ENCODE assay signal across 10 mouse cellular contexts in the genomic region with DNA sequence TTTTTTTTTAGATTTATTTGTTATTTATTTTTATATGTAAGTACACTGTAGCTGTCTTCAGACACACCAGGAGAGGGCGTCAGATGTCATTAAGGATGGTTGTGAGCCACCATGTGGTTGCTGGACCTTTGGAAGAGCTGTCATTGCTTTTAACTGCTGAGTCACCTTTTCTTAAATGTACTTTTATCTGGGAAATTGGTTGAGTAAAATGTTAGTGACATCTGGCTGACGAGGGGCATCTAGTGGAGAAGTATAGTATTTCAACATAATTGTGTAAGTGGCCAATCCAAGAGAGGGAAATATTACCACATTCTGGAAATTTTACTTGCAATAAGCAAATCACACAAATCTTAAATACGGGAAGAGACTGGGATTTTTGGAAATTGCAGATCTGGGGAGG. TPM values are rescaled to one million over a fixed set of nuclear protein-coding genes. Genes with fewer than 3 reads are reported as not detected.
DNase-seq lines count a peak whose midpoint lies in the region; ATAC-seq and TF ChIP-seq lines count a peak whose summit lies in the region.
"Had no signal": no experiment of that assay in that cellular context is flagged by ENCODE, and none has a peak within 500 bp of the region (broad histone marks: within the 10 kb centered on the region; RNA-seq: fewer than 3 reads in every experiment).

No protein-coding gene starts in this region.

- peaks cover 15% of the 10 kb centered on the region for H3K4me1 ChIP-seq in heart, embryonic 12.5 days (replicated peaks)
- peaks cover 10% of the 10 kb centered on the region for H3K4me1 ChIP-seq in bone marrow macrophage, adult 2 months (ENCODE audit: control insufficient read depth, insufficient read depth, low read length)

- DNase-seq in heart, adult 18-20 months, result peak; percentile 58 to 75
- DNase-seq in ovary, postnatal 14 days (ENCODE audit: low spot score), result peak; percentile 6
- DNase-seq in ovary, adult 18-20 months (ENCODE audit: low spot score), result no peak
- peak; percentile 26 for DNase-seq in heart, postnatal 4 days
- DNase-seq in right cerebral cortex, postnatal 10 days (ENCODE audit: low spot score in 2 of 2), result no peak

- H3K27ac ChIP-seq in heart, embryonic 12.5 days (ENCODE audit: poor library complexity, severe bottlenecking), result no peak overlapping the region
- peak overlapping the region; percentile 27; the same call in 1 of the 2 replicates for H3K27ac ChIP-seq in bone marrow macrophage, adult 2 months (ENCODE audit: insufficient read depth, low read depth, low read length)
- H3K27ac ChIP-seq: embryonic facial prominence, embryonic 13.5 days; lung, embryonic 15.5 days had no signal

- WGBS in heart, embryonic 12.5 days, result 43% methylated on average over 3 of the region's 3 CpGs

- H3K9me3 ChIP-seq in heart, embryonic 12.5 days (replicated peaks), result no peaks in the 10 kb centered on the region
- H3K9me3 ChIP-seq: embryonic facial prominence, embryonic 13.5 days; lung, embryonic 15.5 days had no signal

- H3K36me3 ChIP-seq in heart, embryonic 12.5 days, result peaks cover 39% of the 10 kb centered on the region

- H3K4me3 ChIP-seq in heart, embryonic 12.5 days, result no peak overlapping the region
- no peak overlapping the region for H3K4me3 ChIP-seq in bone marrow macrophage, adult 2 months (ENCODE audit: insufficient read depth, low read length)

- no peak overlapping the region for H3K9ac ChIP-seq in heart, embryonic 12.5 days
- H3K9ac ChIP-seq: embryonic facial prominence, embryonic 13.5 days; lung, embryonic 15.5 days had no signal

- no peak for ATAC-seq in heart, embryonic 12.5 days (ENCODE audit: insufficient number of reproducible peaks, low FRiP score)
- ATAC-seq in neutrophil, adult 5-6 weeks (ENCODE audit: extremely low read depth, insufficient number of reproducible peaks, low FRiP score, poor library complexity, severe bottlenecking), result peak; percentile 39

- no peak for TF ChIP-seq POLR2A in bone marrow macrophage, adult 2 months (IDR thresholded peaks at IDR 0.05; ENCODE audit: borderline replicate concordance, low read depth, low read length)

- no peaks in the 10 kb centered on the region for H3K27me3 ChIP-seq in heart, embryonic 12.5 days (replicated peaks)
- H3K27me3 ChIP-seq: embryonic facial prominence, embryonic 13.5 days; lung, embryonic 15.5 days had no signal

- H3K4me2 ChIP-seq in heart, embryonic 12.5 days, result no peak overlapping the region

- no peak for TF ChIP-seq CTCF in bone marrow macrophage, adult 2 months (IDR thresholded peaks at IDR 0.05; ENCODE audit: low read depth, low read length)

RNA-seq across cellular contexts. Expression of gene Sod2, which starts 3.2 kb away (rescaled TPM):
- total RNA-seq in heart, adult 18-20 months (2021), result 1,000 to 10,000 TPM; 1,031 to 1,107 TPM
- polyA plus RNA-seq in heart, embryonic 12.5 days (2016; fragmentation: Nextera tagmentation; extraction: Ambion mirVana), result 319 and 325 TPM in 2 replicates
- 92.6 and 97.7 TPM in 2 replicates for polyA plus RNA-seq in bone marrow macrophage, adult 2 months (2012; ENCODE audit: insufficient read depth, insufficient read length, missing spikeins)
- 100 to 1,000 TPM; 589 to 631 TPM for total RNA-seq in heart, postnatal 4 days (2021)
- 27.9 and 28.4 TPM in 2 replicates for total RNA-seq in neutrophil, adult 5-6 weeks (2017)

RNA-seq across cellular contexts. Expression of gene Wtap, which starts 15.9 kb away (rescaled TPM):
- 10 to 100 TPM; 30.2 to 34.1 TPM for total RNA-seq in heart, adult 18-20 months (2021)
- 71.4 and 74.4 TPM in 2 replicates for polyA plus RNA-seq in heart, embryonic 12.5 days (2016; fragmentation: Nextera tagmentation; extraction: Ambion mirVana)
- 87.2 and 104 TPM in 2 replicates for polyA plus RNA-seq in bone marrow macrophage, adult 2 months (2012; ENCODE audit: insufficient read depth, insufficient read length, missing spikeins)
- total RNA-seq in heart, postnatal 4 days (2021), result 10 to 100 TPM; 54.9 to 56.8 TPM
- total RNA-seq in neutrophil, adult 5-6 weeks (2017), result 173 and 194 TPM in 2 replicates

RNA-seq across cellular contexts. Expression of gene Gpr31b, which starts 42.2 kb away (rescaled TPM):
- under 1 TPM in 1 of 2 experiments, not detected in 1; 0.32 TPM for total RNA-seq in heart, adult 18-20 months (2021)
- 0.14 TPM in 1 of 2 replicates, not detected in the other for polyA plus RNA-seq in heart, embryonic 12.5 days (2016; fragmentation: Nextera tagmentation; extraction: Ambion mirVana)
- not detected in 2 replicates for polyA plus RNA-seq in bone marrow macrophage, adult 2 months (2012; ENCODE audit: insufficient read depth, insufficient read length, missing spikeins)
- total RNA-seq in heart, postnatal 4 days (2021), result under 1 TPM in 1 of 2 experiments, not detected in 1; 0.23 TPM
- not detected in 2 replicates for total RNA-seq in neutrophil, adult 5-6 weeks (2017)
- polyA plus RNA-seq: embryonic facial prominence, embryonic 13.5 days; lung, embryonic 15.5 days had no signal

RNA-seq across cellular contexts. Expression of gene Acat2, which starts 49.3 kb away (rescaled TPM):
- 10 to 100 TPM in 1 of 2 experiments, 1 to 10 TPM in 1; 6.1 to 13.0 TPM for total RNA-seq in heart, adult 18-20 months (2021)
- polyA plus RNA-seq in heart, embryonic 12.5 days (2016; fragmentation: Nextera tagmentation; extraction: Ambion mirVana), result 53.6 and 57.2 TPM in 2 replicates
- 8.3 and 9.1 TPM in 2 replicates for polyA plus RNA-seq in bone marrow macrophage, adult 2 months (2012; ENCODE audit: insufficient read depth, insufficient read length, missing spikeins)
- total RNA-seq in heart, postnatal 4 days (2021), result 10 to 100 TPM; 20.3 to 21.1 TPM
- 7.1 and 10.4 TPM in 2 replicates for total RNA-seq in neutrophil, adult 5-6 weeks (2017)

RNA-seq across cellular contexts. Expression of gene Tcp10b, which starts 51.0 kb away (rescaled TPM):
- total RNA-seq in heart, adult 18-20 months (2021), result not detected
- 0.15 TPM in 1 of 2 replicates, not detected in the other for polyA plus RNA-seq in heart, embryonic 12.5 days (2016; fragmentation: Nextera tagmentation; extraction: Ambion mirVana)
- polyA plus RNA-seq in bone marrow macrophage, adult 2 months (2012; ENCODE audit: insufficient read depth, insufficient read length, missing spikeins), result 0.21 TPM in 1 of 2 replicates, not detected in the other
- total RNA-seq in heart, postnatal 4 days (2021), result 1 to 10 TPM in 1 of 2 experiments, under 1 TPM in 1; 0.34 to 1.2 TPM
- total RNA-seq in neutrophil, adult 5-6 weeks (2017), result not detected in 2 replicates
- polyA plus RNA-seq: embryonic facial prominence, embryonic 13.5 days; lung, embryonic 15.5 days had no signal

Comparison
In these comparisons a context has a peak if more than half of its experiments do, and no peak if none do; other contexts are left out.
1. DNase-seq: peak in heart, adult 18-20 months (2 of 2), ovary, postnatal 14 days (single experiment) and heart, postnatal 4 days (single experiment); none in ovary, adult 18-20 months (single experiment) and right cerebral cortex, postnatal 10 days (0 of 2).
2. RNA of gene Sod2, which starts 3.2 kb away (total RNA-seq): 1,031 to 1,107 TPM in heart, adult 18-20 months and 589 to 631 TPM in heart, postnatal 4 days; 27.9 to 28.4 TPM in neutrophil, adult 5-6 weeks; every median in the first group is over 10 times any median in the second.